Mouse (Mus musculus) thymus, postnatal 0 days (tissue): ENCODE data around the gene Pdzrn4. TPM values are rescaled to one million over a fixed set of nuclear protein-coding genes. Genes with fewer than 3 reads are reported as not detected.

Experiments used
- DNase-seq: peaks from one replicate; pipeline ENCODE4 v3.0.0-alpha.2; 2015; ENCODE audit warnings: low spot score
- polyA plus RNA-seq: library from polyadenylated mRNA; unstranded; fragments of >200 nt; fragmentation: Nextera tagmentation; extraction: Ambion mirVana; gene quantifications from 2 replicates; pipeline ENCODE4 v1.2.1, GENCODE M21; 2015

Pdzrn4 gene
- polyA plus RNA-seq, 1 experiment from 2014 or later: 0.83 TPM

DNA sequence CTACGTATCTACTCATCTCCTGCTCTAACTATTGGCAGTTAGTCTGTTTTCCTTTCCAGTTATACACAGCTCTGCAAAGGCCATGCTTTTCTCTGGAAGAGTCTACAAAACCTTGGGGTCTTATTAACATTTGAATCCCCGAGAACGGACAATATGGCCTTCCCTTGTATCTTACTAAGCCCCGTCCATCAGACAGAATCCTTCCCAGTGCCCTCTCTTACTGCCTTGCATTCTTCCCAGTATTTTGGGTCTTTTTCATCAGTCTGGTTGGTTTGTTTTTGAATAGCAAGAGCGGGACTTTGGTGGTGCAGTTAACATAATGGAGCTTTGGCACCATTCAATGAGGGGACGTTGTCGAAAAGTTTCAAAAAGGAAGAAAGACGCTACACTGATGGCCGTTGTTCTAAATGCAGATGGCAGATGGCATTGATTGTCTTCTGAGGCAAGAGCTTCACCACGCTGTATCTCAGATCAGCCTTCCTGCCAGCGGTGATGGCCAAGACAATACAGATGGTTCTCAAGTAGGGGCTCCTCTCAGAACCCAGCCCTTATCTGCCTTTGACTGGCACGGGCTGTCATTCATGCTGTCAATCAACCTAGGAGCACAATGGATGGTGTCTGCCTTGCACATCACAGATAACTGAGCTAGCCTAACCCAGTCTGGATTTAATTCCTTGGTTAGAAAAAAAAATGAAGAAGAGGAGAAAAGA lies 98.9 kb downstream of the Pdzrn4 start:
- DNase-seq: no peak

DNA sequence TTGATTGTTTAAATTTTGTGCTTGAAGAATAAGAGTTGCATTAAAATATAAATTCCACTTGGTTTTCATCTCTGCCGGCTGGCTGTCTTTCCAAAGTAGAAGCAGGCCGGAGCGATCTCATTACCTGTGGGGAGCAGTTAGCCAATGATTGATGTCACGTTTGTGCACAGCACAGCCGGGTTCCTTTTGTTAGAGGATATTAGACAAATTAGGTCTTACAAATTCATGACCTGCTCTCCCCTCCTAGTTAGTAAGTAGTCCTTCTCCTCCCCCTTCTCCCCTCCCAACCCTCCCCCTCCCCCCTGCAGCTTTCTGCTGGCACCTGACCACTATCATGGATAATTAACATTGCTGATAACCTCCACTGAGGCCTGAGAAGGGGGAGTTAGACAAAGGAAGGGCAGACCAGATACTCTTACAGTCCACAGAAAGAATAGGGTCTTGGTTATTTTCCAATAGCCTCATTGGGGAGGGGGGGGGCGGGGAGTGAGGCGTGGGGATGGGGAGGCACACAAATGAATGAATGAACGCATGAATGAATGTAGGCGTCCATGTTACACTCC lies 103.7 kb downstream of the Pdzrn4 start:
- no peak for DNase-seq

DNA sequence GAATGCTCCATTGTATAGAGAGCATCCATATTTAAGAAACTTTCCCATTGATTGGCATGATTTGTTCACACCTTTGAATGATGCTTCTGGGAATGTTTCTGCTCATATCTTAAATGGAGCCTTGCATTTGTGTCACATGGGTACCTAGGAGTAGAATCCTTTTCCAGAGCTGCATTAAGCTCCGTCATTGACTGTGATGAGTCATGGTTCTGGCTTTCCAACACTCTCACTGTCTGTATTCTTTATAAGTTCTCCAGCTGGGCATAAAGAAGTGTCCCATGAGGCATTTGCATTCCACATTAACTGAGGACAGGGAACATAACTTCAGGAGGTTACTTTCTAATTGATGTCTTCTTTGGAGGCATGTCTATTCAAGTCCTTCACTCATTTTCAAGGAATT lies 106.1 kb downstream of the Pdzrn4 start:
- no peak for DNase-seq

DNA sequence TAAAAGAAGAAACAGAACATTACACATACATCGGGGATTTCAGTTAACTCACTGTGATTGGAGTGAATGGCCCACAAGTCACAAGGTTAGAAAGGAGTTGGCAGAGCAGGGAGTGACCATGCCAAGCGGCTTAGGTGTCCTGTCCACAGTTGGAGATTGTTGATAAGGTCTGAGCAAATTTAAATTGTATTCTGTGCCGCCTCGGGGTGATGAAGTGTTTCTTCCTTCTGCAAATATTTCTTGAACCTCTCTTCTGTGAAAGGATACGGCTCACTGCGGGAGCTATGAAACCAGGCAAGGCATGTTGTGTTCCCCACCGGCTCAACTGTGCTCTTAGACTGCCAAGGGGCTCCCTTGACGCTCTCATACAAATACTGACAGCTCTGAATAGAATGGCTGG lies 112.7 kb downstream of the Pdzrn4 start:
- DNase-seq: no peak

DNA sequence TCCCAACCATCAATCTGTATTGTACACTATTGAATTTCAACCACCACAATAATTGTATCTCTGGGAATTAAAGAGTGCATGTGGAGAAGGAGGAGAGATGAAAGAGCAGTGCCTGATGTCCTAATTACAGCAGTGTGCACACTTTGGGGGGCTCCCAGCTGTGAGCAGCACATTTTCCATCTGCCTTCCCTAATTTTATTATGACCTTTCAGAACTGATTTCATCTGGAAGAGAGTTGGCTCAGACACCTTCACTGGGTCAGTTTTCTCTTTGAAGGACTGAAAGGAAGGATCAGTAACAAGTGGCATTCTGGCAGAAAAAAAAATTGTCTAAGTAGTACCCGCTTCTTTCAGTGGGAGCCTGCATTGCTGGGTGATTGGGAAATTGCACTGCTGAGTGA lies 119.0 kb downstream of the Pdzrn4 start:
- no peak for DNase-seq

DNA sequence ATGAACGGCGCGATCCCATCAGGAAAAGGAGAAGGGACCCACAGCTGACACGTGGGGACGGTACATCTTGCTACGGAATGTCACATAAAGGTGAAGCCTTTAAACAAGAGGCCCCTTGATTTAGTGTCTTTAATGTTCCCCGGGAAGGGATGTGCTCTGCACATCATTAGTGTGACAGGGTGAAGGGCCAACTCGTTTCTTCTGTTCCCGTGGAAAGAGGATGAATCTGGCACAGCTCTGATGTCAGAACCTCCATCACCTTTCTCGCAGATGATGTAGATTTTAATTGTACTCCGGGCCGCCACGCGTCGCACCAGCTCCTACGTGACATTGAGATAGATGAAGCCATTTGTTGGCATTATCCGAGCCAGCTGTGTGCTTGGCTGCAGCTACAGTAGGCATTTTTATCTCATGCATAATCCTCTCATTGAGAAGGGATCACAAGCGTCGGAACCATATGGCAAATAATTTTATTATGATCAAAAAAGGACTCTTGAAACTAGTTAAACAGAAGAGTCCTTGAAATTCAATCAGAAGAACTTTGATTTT lies 124.1 kb downstream of the Pdzrn4 start:
- DNase-seq: no peak

DNA sequence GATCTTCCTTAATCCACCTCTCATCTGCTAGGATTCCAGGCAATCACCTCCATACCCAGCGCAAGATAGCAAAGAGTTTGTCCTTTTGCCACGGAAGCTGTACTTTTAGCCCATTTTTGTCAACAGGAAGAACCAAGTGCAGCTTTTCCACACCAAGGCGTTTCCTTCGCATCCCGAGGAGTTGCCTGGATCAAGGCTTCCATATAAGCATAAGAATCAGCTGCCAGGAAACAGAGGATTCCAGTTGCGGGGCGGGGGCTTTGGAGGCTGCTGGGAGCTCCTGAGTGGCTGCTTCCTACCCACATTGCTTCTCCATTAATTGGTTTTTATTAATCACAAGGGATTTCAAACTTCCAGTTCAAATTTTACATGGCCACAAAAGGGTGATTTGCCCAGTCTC lies 125.0 kb downstream of the Pdzrn4 start:
- no peak for DNase-seq

DNA sequence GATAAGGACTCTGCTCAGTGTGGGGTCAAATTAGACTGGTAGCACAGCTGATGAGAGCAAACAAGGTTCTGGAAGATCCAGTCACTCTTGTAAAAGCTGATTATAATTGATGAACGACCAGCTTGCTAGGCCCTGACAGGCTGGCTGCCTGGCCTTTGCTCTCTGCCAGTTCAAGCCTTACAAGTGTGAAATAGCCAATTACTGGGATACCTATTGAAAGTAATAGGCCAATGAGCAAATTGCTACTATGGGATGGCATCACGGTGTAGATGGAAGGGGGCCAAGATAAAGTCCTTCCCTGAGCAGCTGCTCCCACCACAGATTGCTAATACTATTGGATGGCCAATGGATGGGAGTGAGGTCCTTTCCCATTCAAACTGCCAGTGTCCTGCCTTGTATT lies 128.2 kb downstream of the Pdzrn4 start:
- no peak for DNase-seq

DNA sequence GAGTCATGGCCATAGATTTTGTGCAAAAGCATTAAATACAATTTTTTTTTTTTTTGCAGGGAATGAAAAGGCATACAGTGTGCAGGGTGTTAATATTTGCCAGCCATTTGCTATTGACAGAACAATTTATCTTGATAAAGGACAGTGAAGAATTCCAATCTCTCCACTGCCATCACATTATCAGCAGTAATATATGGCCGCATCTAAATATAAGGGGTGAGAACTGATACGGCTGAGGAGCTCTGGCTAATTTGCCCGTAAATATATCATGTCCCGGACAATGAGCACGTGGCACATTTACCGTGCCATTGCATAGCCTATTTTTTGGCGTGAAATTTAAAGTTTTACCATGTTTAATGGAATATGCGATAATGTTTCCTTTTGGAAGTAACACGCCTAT lies 128.7 kb downstream of the Pdzrn4 start:
- no peak for DNase-seq

DNA sequence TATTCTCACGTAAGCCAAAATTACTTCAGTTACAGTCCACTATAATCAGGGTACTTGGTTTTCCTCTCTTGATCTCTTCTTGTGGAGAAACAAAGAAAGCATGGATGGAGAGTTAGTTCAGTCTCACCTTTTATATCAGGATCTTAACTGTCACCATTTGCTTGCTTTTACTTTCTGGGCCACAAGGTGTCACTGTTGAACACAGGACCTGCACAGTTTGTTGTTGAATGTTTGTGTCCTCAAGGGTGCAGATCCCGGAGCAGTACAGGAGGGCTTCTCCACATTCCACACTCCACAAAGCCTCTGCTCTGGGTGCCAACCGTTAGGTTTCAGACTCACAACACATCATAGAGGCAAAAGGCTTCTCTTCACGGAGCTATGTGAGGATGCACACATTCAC lies 130.1 kb downstream of the Pdzrn4 start:
- peak; percentile 3 for DNase-seq

DNA sequence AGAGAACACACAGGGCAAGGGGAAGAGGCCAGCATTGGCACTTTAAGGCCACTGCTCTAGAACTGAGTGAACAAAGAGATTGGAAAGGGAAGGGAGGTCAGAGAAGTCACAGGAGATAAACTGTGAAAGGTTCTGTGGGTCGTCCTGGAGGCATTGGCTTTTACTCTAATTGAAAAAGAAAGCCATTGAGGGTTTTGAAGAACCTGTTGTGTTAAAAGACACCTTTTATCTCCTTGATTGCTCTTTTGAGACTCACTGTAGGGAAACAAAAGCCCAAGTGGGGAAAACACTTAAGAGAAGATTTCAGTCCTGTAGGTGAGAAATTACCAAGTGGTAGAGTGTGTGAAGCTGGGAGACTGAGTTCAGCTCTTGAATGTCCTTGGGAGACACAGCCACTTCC lies 146.6 kb downstream of the Pdzrn4 start:
- DNase-seq: no peak

DNA sequence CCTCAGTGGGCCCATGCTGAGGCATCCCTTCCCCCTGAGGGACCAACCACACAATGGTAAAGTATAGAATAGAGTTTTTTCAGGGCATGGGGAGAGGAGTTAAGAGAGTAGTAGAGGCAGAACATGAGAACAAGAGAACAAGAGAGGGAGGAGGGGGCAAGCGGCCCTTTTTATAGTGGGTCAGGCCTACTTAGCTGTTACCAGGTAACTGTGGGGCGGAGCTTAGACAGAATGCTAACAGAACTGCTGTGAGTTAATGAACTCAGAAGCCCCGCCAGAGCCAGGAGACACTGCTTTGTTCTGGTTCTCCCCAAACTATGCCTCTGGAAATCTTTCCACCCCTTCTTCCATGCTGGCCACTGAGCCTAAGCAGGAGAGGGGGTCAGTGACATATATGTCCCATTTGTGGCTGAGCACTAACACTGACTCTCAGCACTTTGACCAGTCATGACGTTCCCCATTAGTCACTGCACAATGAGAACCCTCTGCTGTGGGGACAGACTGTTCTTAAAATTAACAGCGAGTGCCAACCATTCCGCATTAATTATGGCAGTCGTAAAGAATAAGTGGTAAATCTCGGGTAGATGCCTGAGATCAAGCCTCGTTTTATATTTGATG lies 150.7 kb downstream of the Pdzrn4 start:
- DNase-seq: no peak

DNA sequence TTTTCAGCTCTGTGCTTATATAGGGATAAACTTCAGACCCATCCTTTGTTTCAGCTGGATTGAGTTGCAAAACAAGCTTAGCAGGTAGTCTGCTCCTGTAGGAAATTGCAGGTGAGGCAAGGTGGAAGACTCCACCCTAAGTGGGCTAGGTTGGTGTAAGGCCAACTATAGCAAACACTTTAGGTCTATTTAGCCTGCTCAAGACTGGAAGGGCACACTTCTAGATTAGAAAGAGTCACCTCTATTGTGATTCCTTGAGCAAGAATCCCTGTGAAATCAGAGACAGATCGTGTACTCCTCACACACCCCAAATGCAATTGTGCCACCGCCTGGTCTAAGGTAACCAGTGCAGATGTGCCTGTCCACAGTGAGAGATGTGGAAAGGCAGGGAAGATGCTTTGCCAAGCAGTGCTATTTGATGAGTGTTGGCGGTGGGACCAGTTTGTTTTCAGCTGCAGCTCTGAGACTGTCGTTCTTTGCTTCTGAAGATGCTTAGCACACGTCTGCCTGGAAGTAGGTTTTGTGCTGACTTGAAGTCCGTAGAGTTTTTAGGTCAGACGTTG lies 158.4 kb downstream of the Pdzrn4 start:
- no peak for DNase-seq

DNA sequence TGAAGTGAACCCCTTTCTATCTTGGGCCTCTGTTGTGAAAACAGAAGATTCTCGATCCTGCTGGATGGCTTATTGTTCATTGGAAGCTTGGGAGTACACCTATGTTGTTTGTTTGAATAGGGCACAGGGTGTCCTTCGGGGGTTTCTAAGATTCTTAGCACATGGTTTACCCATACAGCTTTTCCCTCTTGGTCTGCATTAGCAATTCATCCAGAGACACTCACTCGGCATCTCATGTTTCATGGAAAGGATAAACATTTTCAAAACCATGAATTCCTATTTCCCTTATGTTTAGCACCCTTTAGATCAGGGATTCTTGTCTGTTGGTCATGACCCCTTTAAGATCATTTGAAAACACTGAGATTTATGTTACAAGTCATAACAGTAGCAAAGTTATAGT lies 159.0 kb downstream of the Pdzrn4 start:
- DNase-seq: no peak

DNA sequence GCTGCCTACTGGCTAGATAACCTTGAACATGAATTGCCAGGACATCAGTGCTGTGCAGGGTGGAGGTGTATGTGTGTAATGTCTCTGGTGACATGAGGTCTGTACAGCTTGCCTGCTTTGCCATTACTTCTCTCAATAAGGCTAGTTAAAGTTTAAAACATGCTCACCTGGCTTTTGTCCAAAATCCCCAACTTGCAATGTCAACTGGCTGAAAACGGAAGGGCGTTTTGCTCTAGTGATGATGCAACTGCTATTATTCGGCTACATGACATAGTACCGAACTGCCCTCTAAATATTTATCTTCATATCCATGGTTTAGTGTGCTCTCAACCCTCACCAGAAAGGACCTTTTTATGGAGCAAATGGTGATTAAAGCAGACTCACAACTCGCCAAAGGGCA lies 161.9 kb downstream of the Pdzrn4 start:
- DNase-seq: no peak

DNA sequence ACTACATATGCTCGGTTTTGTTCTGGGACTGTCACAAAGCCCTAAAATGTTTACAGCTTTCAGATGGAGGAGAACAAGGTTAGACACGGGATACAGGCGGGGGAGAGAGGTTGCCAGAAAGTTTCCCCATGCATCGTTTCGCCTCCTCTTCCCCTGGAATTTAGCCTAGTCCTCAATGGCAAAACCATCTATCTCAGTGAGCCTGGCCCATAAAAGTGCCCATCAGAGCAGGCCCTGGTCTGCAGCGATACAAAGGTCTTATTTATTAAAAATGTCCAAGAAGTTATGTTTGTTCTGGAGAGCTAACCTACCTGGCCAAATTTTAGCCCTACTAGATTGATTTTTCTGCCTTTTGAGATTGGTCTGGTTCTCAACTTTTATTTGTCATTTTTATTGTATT lies 165.5 kb downstream of the Pdzrn4 start:
- no peak for DNase-seq

DNA sequence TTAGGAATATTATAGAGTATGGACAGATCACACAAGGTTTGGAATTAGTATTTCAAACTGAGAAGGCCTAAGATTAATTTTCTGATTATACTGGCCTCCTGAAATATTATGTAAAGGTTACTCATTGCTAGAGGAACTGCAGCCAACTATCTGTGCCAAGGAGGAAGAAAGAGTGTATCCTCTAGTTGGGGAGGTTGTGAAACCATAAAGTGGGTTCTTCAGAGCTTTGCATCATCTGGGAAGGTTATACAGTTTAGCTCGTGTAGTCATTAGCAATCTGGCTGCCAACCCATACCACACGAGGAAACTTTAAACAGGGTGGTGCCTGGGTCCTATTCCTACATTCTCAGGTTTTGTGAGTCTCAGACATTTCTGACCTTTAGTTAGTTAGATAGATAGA lies 166.9 kb downstream of the Pdzrn4 start:
- DNase-seq: no peak

DNA sequence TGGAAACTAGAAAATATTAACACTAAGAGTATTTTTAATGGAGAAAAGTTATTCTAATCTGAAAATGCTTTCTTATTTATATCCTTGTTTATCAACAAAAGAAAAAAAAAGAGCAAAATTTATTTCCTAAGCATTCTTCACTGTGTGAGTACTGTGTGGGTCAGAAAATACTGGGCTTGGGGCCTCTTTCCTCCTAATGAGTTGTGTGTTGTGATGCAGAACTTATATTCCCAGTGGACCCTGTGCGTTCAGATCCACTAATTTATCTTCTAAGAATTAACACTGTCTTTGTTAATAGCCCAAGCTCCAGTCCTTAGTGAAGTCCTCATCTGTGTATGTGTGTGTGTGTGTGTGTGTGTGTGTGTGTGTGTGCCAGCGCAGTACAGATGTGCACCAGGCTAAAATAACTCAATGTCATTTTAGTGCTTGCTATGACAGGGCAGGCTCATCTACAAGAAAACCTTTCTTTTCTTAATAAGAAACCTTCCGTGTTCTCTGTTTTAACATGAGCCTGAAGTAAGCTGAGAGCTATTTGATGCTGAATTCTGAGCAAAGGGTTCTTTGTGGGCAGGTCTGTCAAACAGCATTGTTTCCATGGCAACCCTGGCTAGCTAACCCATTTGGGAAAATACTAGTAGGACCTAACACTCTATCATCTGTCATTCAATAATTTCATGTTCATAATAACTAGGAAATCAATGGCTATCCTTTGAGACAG lies 174.0 kb downstream of the Pdzrn4 start:
- no peak for DNase-seq

DNA sequence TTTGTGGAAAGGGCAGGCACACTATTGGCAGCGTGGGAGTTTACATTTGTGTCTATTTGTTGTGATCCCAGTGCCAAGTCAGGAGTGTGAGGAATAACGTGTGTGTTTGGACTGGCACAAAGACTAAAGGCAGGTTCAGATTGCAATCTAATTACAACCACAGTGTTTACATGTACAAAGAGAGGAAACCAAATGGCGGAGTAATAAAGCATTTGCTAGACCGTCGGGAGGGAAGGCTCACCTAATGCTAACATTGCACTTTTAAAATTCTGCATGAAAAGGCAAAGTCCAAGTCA lies 174.5 kb downstream of the Pdzrn4 start:
- DNase-seq: no peak

DNA sequence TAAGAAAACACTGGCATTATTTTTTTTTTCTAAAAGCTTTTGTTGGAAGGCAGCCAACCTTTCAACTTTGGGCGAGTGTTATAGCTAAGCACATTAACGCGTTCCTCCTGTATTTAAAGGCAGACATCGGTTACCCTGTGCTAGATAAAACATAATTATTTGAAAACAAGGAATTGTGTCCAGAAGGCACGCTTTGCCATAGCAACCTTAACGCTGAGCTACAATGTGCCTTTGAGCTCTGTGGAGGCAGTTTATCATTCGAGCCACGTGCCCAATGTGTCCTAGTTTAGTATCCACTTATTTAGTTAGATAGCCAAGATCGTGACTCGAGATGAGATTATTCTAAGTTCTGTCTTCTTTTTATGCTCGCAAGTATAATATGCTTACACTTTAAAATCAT lies 180.8 kb downstream of the Pdzrn4 start:
- DNase-seq: no peak

DNA sequence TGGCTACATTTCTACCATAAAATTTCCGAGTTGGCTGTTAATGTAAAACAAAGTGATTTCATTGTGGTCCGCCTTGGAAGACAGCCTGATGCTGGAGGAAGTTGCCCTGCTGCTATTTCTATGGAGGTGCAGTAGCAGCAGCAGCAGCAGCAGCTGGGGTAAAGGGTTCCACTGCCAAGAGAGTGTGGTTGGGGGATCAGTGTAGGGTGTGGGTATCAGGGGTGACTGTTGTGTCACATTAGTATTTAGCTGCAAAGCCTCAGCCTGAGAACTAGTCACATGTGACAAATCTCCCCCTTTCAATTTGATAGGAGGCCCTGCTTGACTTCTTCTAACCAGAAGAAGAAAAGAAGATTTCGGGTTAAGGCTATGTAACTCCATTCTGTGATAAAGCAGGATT lies 183.5 kb downstream of the Pdzrn4 start:
- DNase-seq: no peak

DNA sequence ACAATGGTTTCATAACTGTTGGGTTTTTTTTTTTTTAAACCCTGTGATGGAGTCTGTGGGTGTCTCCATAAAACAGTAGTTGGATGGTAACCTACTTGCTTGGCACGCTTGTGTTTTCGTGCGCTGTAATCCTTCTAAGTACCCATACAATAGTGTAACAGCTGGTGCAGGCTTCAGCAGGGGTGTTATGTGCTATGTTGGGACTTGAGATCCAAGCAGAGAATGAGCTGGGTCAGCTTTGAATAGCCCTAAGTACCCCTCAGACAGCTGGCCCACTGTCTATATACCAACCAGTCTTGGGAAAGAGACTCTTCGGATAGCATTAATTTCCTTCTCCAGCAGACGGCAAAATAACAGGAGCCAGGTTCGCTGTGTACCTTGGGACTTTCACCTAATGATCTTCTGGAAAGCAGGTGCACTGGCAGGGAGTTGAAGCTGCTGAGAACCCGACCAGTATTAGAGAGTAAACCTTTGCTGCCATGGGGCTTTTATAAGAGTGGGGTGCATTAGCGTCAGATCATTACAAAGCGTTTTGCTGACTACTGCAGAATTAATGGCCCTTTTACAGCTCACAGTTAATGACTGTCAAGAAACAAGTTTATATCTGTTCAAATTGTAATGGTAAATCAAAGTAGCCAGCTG lies 184.2 kb downstream of the Pdzrn4 start:
- DNase-seq: no peak
